Mouse (Mus musculus) kidney, postnatal 0 days (tissue): Measurements from ENCODE around the gene Gcm1. TPM values are rescaled to one million over a fixed set of nuclear protein-coding genes. Genes with fewer than 3 reads are reported as not detected.

Experiments used
- ATAC-seq: fragments of 200-750 bp; cut with Nextera tagmentation; replicated peaks from 2 replicates; pipeline ENCODE4 v1.8.0; 2017; ENCODE audit warnings: low read depth, moderate number of reproducible peaks, moderate TSS enrichment, moderate library complexity; ENCODE audit not compliant: low FRiP score
- DNase-seq: peaks from one replicate; pipeline ENCODE4 v3.0.0-alpha.2; 2016; ENCODE audit warnings: low spot score
- H3K27ac ChIP-seq: fragments of 300-500 bp; sonication (generic); 2 replicates; pipeline ENCODE4 v1.5.1; 2014; ENCODE audit warnings: mild to moderate bottlenecking
- H3K27me3 ChIP-seq: fragments of 300-500 bp; sonication (generic); 2 replicates; pipeline ENCODE4 v1.6.1; 2014; ENCODE audit warnings: low read length, mixed read lengths; ENCODE audit not compliant: insufficient read depth
- H3K36me3 ChIP-seq: fragments of 300-500 bp; sonication (generic); 2 replicates; pipeline ENCODE4 v1.6.1; 2014; ENCODE audit warnings: low read length, mixed read lengths; ENCODE audit not compliant: insufficient read depth
- H3K4me1 ChIP-seq: fragments of 300-500 bp; sonication (generic); replicated peaks from 2 replicates; pipeline ENCODE4 v1.6.1; 2014; ENCODE audit warnings: antibody characterized with exemption, low read length, mixed read lengths; ENCODE audit not compliant: insufficient read depth
- H3K4me2 ChIP-seq: fragments of 300-500 bp; sonication (generic); 2 replicates; pipeline ENCODE4 v1.6.1; 2014; ENCODE audit warnings: mild to moderate bottlenecking, low read length, moderate library complexity, mixed read lengths
- H3K4me3 ChIP-seq: fragments of 300-500 bp; sonication (generic); replicated peaks from 2 replicates; pipeline ENCODE4 v1.5.1; 2014; ENCODE audit warnings: low read depth, low read length
- H3K9ac ChIP-seq: fragments of 300-500 bp; sonication (generic); 2 replicates; pipeline ENCODE4 v1.6.1; 2014; ENCODE audit warnings: low read depth, low read length
- H3K9me3 ChIP-seq: fragments of 300-500 bp; sonication (generic); replicated peaks from 2 replicates; pipeline ENCODE4 v1.6.1; 2016; ENCODE audit warnings: low read length, inconsistent platforms, mixed read lengths
- CTCF ChIP-seq: IDR thresholded peaks from 2 replicates; pipeline ENCODE4 v1.5.1; 2016; ENCODE audit warnings: antibody characterized with exemption, low read depth, mild to moderate bottlenecking, moderate library complexity
- WGBS: fragments of 180-500 bp; shearing (Covaris S2); extraction: QIAGEN DNeasy Blood & Tissue Kit; methylation state at CpG from one replicate; pipeline ENCODE4 v1.1.7; 2014; 5-methylcytosine and 5-hydroxymethylcytosine counted together
- polyA plus RNA-seq: library from polyadenylated mRNA; unstranded; fragments of >200 nt; fragmentation: Nextera tagmentation; extraction: Ambion mirVana; gene quantifications from 2 replicates; pipeline ENCODE4 v1.2.1, GENCODE M21; 2015

The Gcm1 gene
- polyA plus RNA-seq, 1 experiment from 2014 or later: 1.3 TPM

DNA sequence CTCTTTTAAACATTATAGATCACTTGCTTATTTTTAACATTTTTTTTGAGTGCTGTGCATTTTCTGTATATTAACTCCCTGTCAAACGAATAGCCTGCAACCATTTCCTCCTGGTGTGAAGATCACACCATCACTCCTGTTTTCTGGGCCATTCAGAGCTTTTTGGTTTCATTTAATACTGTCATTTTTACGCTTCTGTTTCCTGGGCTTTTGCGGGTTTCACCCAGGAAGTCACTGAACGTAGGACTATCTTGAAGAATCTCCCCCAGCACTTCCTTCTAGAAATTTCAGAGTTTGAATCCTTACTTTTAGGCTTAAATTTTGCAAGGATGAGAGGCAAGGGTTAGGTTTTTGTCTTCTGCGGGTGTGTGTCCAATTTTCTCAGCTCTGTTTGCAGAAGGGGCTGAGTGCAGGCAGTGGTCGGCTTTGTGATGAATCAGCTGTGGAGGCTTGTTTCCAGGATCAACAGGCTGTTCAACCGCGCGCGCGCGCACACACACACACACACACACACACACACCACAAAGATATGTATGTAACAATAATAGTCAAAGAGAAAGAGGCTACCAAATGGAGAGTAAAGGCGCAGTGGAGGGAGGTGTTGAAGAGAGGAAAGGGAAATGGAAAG lies 22.1 kb downstream of the Gcm1 start:
- WGBS: 79% methylated on average over 13 of the region's 13 CpGs

DNA sequence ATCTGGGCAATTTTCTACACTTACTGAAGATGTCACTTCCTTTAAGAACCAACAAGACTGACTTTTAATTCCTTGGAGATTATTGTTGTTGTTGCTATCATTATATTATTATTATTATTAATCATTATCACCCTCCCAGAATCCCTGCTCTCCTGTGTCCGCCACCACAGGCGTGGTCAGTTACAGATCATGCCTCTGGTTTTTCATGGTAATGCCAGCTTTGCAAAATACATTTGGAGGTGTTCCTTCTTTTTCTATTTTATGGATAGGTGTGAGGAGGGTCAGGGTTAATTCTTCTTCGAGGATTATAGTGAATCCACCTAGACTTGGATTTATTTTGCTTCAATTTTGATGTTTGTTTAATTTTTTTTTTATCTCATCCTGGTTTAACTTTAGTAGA lies 23.5 kb downstream of the Gcm1 start:
- H3K27me3 ChIP-seq: no peaks in the 10 kb centered on the region
- WGBS: 92% methylated on average over 3 of the region's 3 CpGs

More for the DNA sequence above, 22.1 kb downstream of the Gcm1 start:
- no peak for ATAC-seq
- no peaks in the 10 kb centered on the region for H3K4me1 ChIP-seq
- no peaks in the 10 kb centered on the region for H3K36me3 ChIP-seq
- no peaks in the 10 kb centered on the region for H3K9me3 ChIP-seq
- no peak overlapping the region for H3K9ac ChIP-seq
- no peak overlapping the region for H3K4me3 ChIP-seq
- DNase-seq: no peak
- H3K27me3 ChIP-seq: no peaks in the 10 kb centered on the region
- H3K4me2 ChIP-seq: no peak overlapping the region
- no peak for TF ChIP-seq CTCF
- H3K27ac ChIP-seq: no peak overlapping the region

DNA sequence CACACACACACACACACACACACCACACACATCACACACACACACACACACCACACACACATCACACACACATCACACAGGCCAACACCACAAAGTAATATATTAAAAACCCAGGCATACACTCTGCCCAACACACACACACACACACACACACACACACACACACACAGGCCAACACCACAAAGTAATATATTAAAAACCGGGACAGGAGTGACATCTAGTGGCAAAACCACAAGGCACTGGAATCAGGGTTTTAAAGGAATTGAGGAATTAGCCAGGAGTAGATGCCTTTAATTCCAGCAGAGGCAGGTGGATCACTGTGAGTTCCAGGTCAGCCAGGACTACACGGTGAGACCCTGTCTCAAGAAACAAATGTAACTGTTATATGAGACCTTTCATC lies 26.5 kb downstream of the Gcm1 start:
- no peaks in the 10 kb centered on the region for H3K9me3 ChIP-seq
- H3K4me1 ChIP-seq: no peaks in the 10 kb centered on the region
- DNase-seq (peak; percentile 45), ATAC-seq (0 out of 2 replicates have a peak, but pooled peaks have one; percentile 36)
- no peak overlapping the region for H3K27ac ChIP-seq
- no peak overlapping the region for H3K4me2 ChIP-seq
- WGBS: 20% methylated on average over 2 of the region's 2 CpGs
- no peak overlapping the region for H3K4me3 ChIP-seq
- peaks cover 8% of the 10 kb centered on the region for H3K36me3 ChIP-seq
- TF ChIP-seq CTCF: peak; percentile 74
- H3K27me3 ChIP-seq: no peaks in the 10 kb centered on the region
- no peak overlapping the region for H3K9ac ChIP-seq

More for the DNA sequence above, 23.5 kb downstream of the Gcm1 start:
- ATAC-seq: no peak
- Histone ChIP-seq H3K4me2 (no peak overlapping the region), H3K4me1 (no peaks in the 10 kb centered on the region), H3K27ac (no peak overlapping the region), H3K9me3 (no peaks in the 10 kb centered on the region), H3K9ac (no peak overlapping the region), H3K36me3 (no peaks in the 10 kb centered on the region), H3K4me3 (no peak overlapping the region)
- DNase-seq: no peak
- TF ChIP-seq CTCF: no peak

DNA sequence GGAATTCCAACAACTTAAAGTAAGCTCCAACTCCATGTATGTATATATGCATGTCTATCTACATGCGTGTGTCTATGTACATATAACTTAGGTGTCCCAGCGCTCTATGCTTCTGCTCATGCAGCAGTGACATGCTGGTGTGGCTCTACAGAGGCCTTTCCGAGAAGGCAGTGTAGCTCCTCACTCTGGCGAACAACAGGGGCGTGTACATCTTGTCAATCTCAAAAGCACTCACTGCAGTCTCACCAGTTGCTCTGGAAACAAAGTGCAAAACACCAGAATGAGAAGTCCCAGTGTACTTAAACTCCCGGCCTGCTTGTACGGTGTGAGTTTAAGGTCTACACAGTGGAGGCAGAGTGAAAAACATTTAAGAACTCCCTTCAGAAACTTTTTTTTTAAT lies 30.1 kb downstream of the Gcm1 start:
- Histone ChIP-seq H3K36me3 (peaks cover 35% of the 10 kb centered on the region), H3K27me3 (no peaks in the 10 kb centered on the region), H3K9me3 (no peaks in the 10 kb centered on the region), H3K4me1 (no peaks in the 10 kb centered on the region), H3K4me2 (no peak overlapping the region), H3K4me3 (no peak overlapping the region), H3K9ac (no peak overlapping the region), H3K27ac (no peak overlapping the region)
- WGBS: 88% methylated on average over 7 of the region's 7 CpGs
- ATAC-seq (no peak), DNase-seq (no peak)
- TF ChIP-seq CTCF: no peak

DNA sequence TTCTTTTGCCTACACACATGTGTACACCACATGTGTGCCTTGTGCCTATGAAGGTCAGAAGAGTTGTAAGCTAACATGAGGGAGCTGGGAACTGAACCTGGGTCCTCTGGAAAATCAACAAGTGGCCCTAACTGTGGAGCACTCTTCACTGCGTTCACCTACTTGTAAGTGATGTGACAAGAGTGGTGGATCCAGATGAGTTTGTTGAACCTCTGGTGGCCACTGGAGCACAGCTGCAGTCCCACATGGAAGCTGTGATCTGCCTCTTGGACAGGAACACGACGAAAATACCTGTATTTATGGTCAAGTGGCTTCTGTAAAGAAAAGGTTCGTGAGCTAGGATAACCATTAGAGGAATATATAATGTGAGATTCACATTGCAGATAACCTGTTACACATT lies 32.6 kb downstream of the Gcm1 start:
- no peaks in the 10 kb centered on the region for H3K4me1 ChIP-seq
- H3K4me3 ChIP-seq: no peak overlapping the region
- H3K9me3 ChIP-seq: no peaks in the 10 kb centered on the region
- H3K36me3 ChIP-seq: peaks cover 38% of the 10 kb centered on the region
- DNase-seq: no peak
- ATAC-seq: no peak
- H3K9ac ChIP-seq: no peak overlapping the region
- 89% methylated on average over 4 of the region's 4 CpGs for WGBS
- H3K4me2 ChIP-seq: no peak overlapping the region
- TF ChIP-seq CTCF: no peak
- no peak overlapping the region for H3K27ac ChIP-seq
- H3K27me3 ChIP-seq: no peaks in the 10 kb centered on the region

DNA sequence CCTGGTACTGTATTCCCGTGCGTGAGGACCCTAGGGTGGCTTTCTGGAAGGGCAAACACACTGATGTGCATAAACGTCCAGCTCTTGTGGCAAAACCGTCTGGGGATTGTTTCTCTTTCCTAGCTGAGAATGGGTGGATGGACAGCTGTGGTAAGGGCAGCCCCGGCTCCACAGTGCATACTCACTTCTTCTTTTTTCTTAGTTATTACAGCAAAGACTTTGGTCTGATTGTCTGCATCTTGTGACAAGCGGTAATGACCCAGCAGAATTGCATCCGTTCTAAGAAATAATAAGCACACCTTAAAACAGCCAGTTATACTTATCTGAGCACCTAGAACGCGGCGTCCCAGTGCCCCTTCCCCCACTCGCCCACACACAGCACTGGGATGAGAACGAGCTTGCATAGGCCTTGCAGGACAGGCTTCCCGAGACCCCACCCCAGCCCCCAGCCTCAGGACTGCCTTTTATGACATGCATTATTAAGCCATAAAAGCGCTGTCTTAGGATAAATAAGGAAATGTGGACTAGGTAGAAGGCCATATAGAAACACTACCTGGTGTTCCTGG lies 34.1 kb downstream of the Gcm1 start:
- Histone ChIP-seq H3K4me3 (no peak overlapping the region), H3K9ac (no peak overlapping the region), H3K4me2 (no peak overlapping the region), H3K27me3 (no peaks in the 10 kb centered on the region), H3K4me1 (no peaks in the 10 kb centered on the region), H3K9me3 (no peaks in the 10 kb centered on the region), H3K36me3 (peaks cover 38% of the 10 kb centered on the region), H3K27ac (no peak overlapping the region)
- no peak for TF ChIP-seq CTCF
- 77% methylated on average over 14 of the region's 14 CpGs for WGBS
- ATAC-seq (no peak), DNase-seq (no peak)

DNA sequence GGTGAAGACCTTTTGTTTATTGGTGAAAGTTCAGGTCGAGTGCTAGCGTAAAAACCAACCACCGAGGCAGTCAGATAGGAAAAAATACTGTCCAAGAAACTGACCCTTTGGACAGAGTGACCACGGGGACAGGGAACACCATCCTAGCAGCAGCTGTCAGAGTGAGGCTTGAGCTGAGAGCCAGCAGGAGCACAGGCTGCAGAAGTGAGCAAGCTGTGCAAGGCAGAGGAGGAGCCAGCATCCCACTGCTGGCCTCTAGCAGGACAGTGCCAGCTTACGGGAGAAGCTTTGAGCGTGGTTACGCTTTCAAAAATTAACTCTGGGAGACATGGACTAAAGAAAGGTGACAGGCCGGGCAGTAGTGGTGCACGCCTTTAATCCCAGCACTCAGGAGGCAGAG lies 36.0 kb downstream of the Gcm1 start:
- no peaks in the 10 kb centered on the region for H3K27me3 ChIP-seq
- no peaks in the 10 kb centered on the region for H3K9me3 ChIP-seq
- 71% methylated on average over 9 of the region's 9 CpGs for WGBS
- no peak for TF ChIP-seq CTCF
- H3K4me1 ChIP-seq: no peaks in the 10 kb centered on the region
- no peak overlapping the region for H3K4me2 ChIP-seq
- peaks cover 31% of the 10 kb centered on the region for H3K36me3 ChIP-seq
- H3K27ac ChIP-seq: no peak overlapping the region
- ATAC-seq (no peak; the same call in 1 of the 2 replicates), DNase-seq (no peak)
- H3K4me3 ChIP-seq: no peak overlapping the region
- no peak overlapping the region for H3K9ac ChIP-seq
